Mouse (Mus musculus) MEL (cell line): ENCODE data around the gene Prkar1a. TPM values are rescaled to one million over a fixed set of nuclear protein-coding genes. Genes with fewer than 3 reads are reported as not detected.

Experiments used
- DNase-seq: peaks from one replicate; pipeline ENCODE4 v3.0.0; 2011; ENCODE audit warnings: low read depth, low spot score
- H3K27ac ChIP-seq: 2 replicates; pipeline ENCODE4 v1.5.1; 2012; ENCODE audit warnings: low read depth, mild to moderate bottlenecking, control low read depth, low read length, moderate library complexity; ENCODE audit not compliant: control insufficient read depth
- H3K27me3 ChIP-seq, 2 experiments: fragments of 150-350 bp in 1 of 2; sonication (generic) in 1 of 2; 2 replicates each; pipeline ENCODE4 v1.6.1; 2012; ENCODE audit warnings: low read length in 2 of 2, mild to moderate bottlenecking in 2 of 2, improper control_type of control experiment in 1 of 2, moderate library complexity in 1 of 2; ENCODE audit not compliant: insufficient read depth in 2 of 2, control insufficient read depth in 1 of 2
- H3K36me3 ChIP-seq, 2 experiments: 2 replicates each; pipeline ENCODE4 v1.6.1; 2012 to 2014; ENCODE audit warnings: low read length in 2 of 2, improper control_type of control experiment in 1 of 2, inconsistent platforms in 1 of 2, mild to moderate bottlenecking in 1 of 2; ENCODE audit not compliant: insufficient read depth in 2 of 2, control insufficient read depth in 1 of 2
- H3K4me1 ChIP-seq, 2 experiments: fragments of 150-350 bp in 1 of 2; sonication (generic) in 1 of 2; 2 replicates each; pipeline ENCODE4 v1.6.1; 2012; ENCODE audit warnings: low read length in 2 of 2, improper control_type of control experiment in 1 of 2, mild to moderate bottlenecking in 1 of 2; ENCODE audit not compliant: insufficient read depth in 2 of 2, control insufficient read depth in 1 of 2
- H3K4me3 ChIP-seq, 2 experiments: fragments of 150-350 bp in 1 of 2; sonication (generic) in 1 of 2; 2 replicates each; pipeline ENCODE4 v1.5.1; 2012; ENCODE audit warnings: low read depth in 2 of 2, low read length in 2 of 2, mild to moderate bottlenecking in 2 of 2, moderate library complexity in 2 of 2, control low read depth in 1 of 2, improper control_type of control experiment in 1 of 2; ENCODE audit not compliant: control insufficient read depth in 1 of 2, insufficient read depth in 1 of 2
- H3K79me2 ChIP-seq: 2 replicates; pipeline ENCODE4 v1.6.1; 2012; ENCODE audit warnings: mild to moderate bottlenecking, low read length, moderate library complexity; ENCODE audit not compliant: control insufficient read depth, poor library complexity, insufficient read depth
- H3K9ac ChIP-seq: 2 replicates; pipeline ENCODE4 v1.6.1; 2012; ENCODE audit warnings: low read depth, mild to moderate bottlenecking, control low read depth, low read length, moderate library complexity; ENCODE audit not compliant: control insufficient read depth, poor library complexity, severe bottlenecking
- H3K9me3 ChIP-seq: fragments of 150-350 bp; sonication (generic); replicated peaks from 2 replicates; pipeline ENCODE4 v1.6.1; 2012; ENCODE audit warnings: mild to moderate bottlenecking, low read length, improper control_type of control experiment, moderate library complexity; ENCODE audit not compliant: insufficient read depth
- ELF1 ChIP-seq: IDR thresholded peaks from 2 replicates; pipeline ENCODE4 v1.6.1; 2014; ENCODE audit warnings: low read depth, mild to moderate bottlenecking, inconsistent platforms, low read length, improper control_type of control experiment, moderate library complexity
- EP300 ChIP-seq, 2 experiments: IDR thresholded peaks; 2 replicates each; pipeline ENCODE4 v1.6.1; 2011; ENCODE audit warnings: improper control_type of control experiment in 2 of 2, low read length in 2 of 2, low read depth in 1 of 2, mild to moderate bottlenecking in 1 of 2
- GATA1 ChIP-seq: IDR thresholded peaks from 2 replicates; pipeline ENCODE4 v1.6.1; 2011; ENCODE audit warnings: low read depth, low read length, improper control_type of control experiment
- HCFC1 ChIP-seq: IDR thresholded peaks from 2 replicates; pipeline ENCODE4 v1.6.1; 2012; ENCODE audit warnings: low read depth, mild to moderate bottlenecking, inconsistent platforms, low read length, improper control_type of control experiment, moderate library complexity
- JUND ChIP-seq: IDR thresholded peaks from 2 replicates; pipeline ENCODE4 v1.6.1; 2011; ENCODE audit warnings: low read depth, mild to moderate bottlenecking, improper control_type of control experiment, low read length
- MAX ChIP-seq: IDR thresholded peaks from 2 replicates; pipeline ENCODE4 v1.6.1; 2011; ENCODE audit warnings: low read length, improper control_type of control experiment
- MAZ ChIP-seq: IDR thresholded peaks from 2 replicates; pipeline ENCODE4 v1.6.1; 2012; ENCODE audit warnings: low read depth, mild to moderate bottlenecking, inconsistent platforms, low read length, improper control_type of control experiment
- MYC ChIP-seq: IDR thresholded peaks from 2 replicates; pipeline ENCODE4 v1.6.1; 2011; ENCODE audit warnings: low read depth, mild to moderate bottlenecking, low read length, improper control_type of control experiment, moderate library complexity
- NELFE ChIP-seq: IDR thresholded peaks from 2 replicates; pipeline ENCODE4 v1.6.1; 2011; ENCODE audit warnings: low read depth, low read length, improper control_type of control experiment
- NRF1 ChIP-seq: IDR thresholded peaks from 2 replicates; pipeline ENCODE4 v1.6.1; 2014; ENCODE audit warnings: low read depth, mild to moderate bottlenecking, inconsistent platforms, low read length, improper control_type of control experiment, moderate library complexity; ENCODE audit not compliant: poor library complexity, insufficient read depth, severe bottlenecking
- POLR2A ChIP-seq, 2 experiments: IDR thresholded peaks; 2 replicates each; pipeline ENCODE4 v1.6.1; 2011 to 2012; ENCODE audit warnings: low read length in 2 of 2, mild to moderate bottlenecking in 2 of 2, control low read depth in 1 of 2, improper control_type of control experiment in 1 of 2, low read depth in 1 of 2, moderate library complexity in 1 of 2; ENCODE audit not compliant: control insufficient read depth in 1 of 2, insufficient read depth in 1 of 2, poor library complexity in 1 of 2
- POLR2AphosphoS2 ChIP-seq: IDR thresholded peaks from 2 replicates; pipeline ENCODE4 v1.6.1; 2011; ENCODE audit warnings: low read length, improper control_type of control experiment
- RAD21 ChIP-seq: IDR thresholded peaks from 2 replicates; pipeline ENCODE4 v1.6.1; 2011; ENCODE audit warnings: mild to moderate bottlenecking, low read depth, low read length, improper control_type of control experiment
- SMC3 ChIP-seq: IDR thresholded peaks from 2 replicates; pipeline ENCODE4 v1.6.1; 2011; ENCODE audit warnings: low read depth, low read length, improper control_type of control experiment
- TAL1 ChIP-seq: IDR thresholded peaks from 2 replicates; pipeline ENCODE4 v1.6.1; 2012; ENCODE audit warnings: mild to moderate bottlenecking, inconsistent platforms, low read length, moderate library complexity, mixed read lengths
- TBP ChIP-seq: IDR thresholded peaks from 2 replicates; pipeline ENCODE4 v1.8.0; 2011; ENCODE audit warnings: low read depth, low read length, improper control_type of control experiment
- TCF12 ChIP-seq: IDR thresholded peaks from 2 replicates; pipeline ENCODE4 v1.6.1; 2014; ENCODE audit warnings: low read depth, mild to moderate bottlenecking, inconsistent platforms, low read length, improper control_type of control experiment, moderate library complexity
- UBTF ChIP-seq: IDR thresholded peaks from 2 replicates; pipeline ENCODE4 v1.6.1; 2012; ENCODE audit warnings: low read depth, mild to moderate bottlenecking, inconsistent platforms, low read length, improper control_type of control experiment, moderate library complexity, borderline replicate concordance; ENCODE audit not compliant: insufficient read depth
- USF1 ChIP-seq: IDR thresholded peaks from 2 replicates; pipeline ENCODE4 v1.6.1; 2014; ENCODE audit warnings: low read depth, mild to moderate bottlenecking, inconsistent platforms, low read length, improper control_type of control experiment, moderate library complexity
- USF2 ChIP-seq, 2 experiments: IDR thresholded peaks; 2 replicates each; pipeline ENCODE4 v1.6.1; 2011 to 2012; ENCODE audit warnings: improper control_type of control experiment in 2 of 2, low read length in 2 of 2, borderline replicate concordance in 1 of 2, inconsistent platforms in 1 of 2, low read depth in 1 of 2, mild to moderate bottlenecking in 1 of 2; ENCODE audit not compliant: insufficient read depth in 1 of 2
- ZKSCAN1 ChIP-seq: IDR thresholded peaks from 2 replicates; pipeline ENCODE4 v1.6.1; 2012; ENCODE audit warnings: low read depth, mild to moderate bottlenecking, inconsistent platforms, low read length, improper control_type of control experiment, moderate library complexity
- polyA plus RNA-seq, 2 experiments: library from polyadenylated mRNA; stranded (reverse) in 1 of 2; unstranded in 1 of 2; fragments of >175 nt in 1 of 2; fragments of >200 nt in 1 of 2; gene quantifications; 2 replicates each; pipeline versions ENCODE4 v1.2.1 to v1.2.4; 2012; ENCODE audit warnings: low replicate concordance in 2 of 2, low read depth in 1 of 2; ENCODE audit not compliant: insufficient read length in 2 of 2, insufficient read depth in 1 of 2, missing spikeins in 1 of 2
- total RNA-seq: library from RNA; depleted of rRNA; stranded (reverse); fragments of 300-350 nt; gene quantifications from 2 replicates; pipeline ENCODE4 v1.2.3, GENCODE M21; 2012

Gene Prkar1a
- total and polyA plus RNA-seq, 3 experiments = 69.6 to 152 TPM; not detected in 1

GRCm38 (mm10) chr11:109612871-109613529, 36.2 kb upstream of the Prkar1a start (continued):
- no peak for TF ChIP-seq NRF1
- no peak for TF ChIP-seq POLR2AphosphoS2
- TF ChIP-seq TBP = peak; percentile 29; the same call in 1 of the 2 replicates
- TF ChIP-seq TAL1 = peak; percentile 51; the same call in 1 of the 2 replicates
- no peak for TF ChIP-seq USF1
- TF ChIP-seq UBTF = no peak
- no peak for TF ChIP-seq MYC
- 0 out of 2 replicates have a peak, but pooled peaks have one; percentile 35 for TF ChIP-seq ELF1
- TF ChIP-seq HCFC1 = peak; percentile 36; the same call in 1 of the 2 replicates
- no peak; the same call in 1 of the 2 replicates for TF ChIP-seq SMC3
- TF ChIP-seq MAX = peak; percentile 31; the same call in 1 of the 2 replicates
- TF ChIP-seq TCF12 = peak; percentile 93
- TF ChIP-seq NELFE = no peak
- no peak for TF ChIP-seq JUND

GRCm38 (mm10) chr11:109615286-109615685, 33.9 kb upstream of the Prkar1a start:
- H3K4me3 ChIP-seq = no peak overlapping the region
- no peaks in the 10 kb centered on the region for H3K79me2 ChIP-seq
- peaks cover 20 to 32% of the 10 kb centered on the region in 2 experiments for H3K4me1 ChIP-seq
- peaks cover 0 to 31% of the 10 kb centered on the region in 2 experiments; a peak in 2 of 4 replicates for H3K36me3 ChIP-seq
- no peaks in the 10 kb centered on the region for H3K27me3 ChIP-seq
- no peak overlapping the region for H3K27ac ChIP-seq
- H3K9ac ChIP-seq = no peak overlapping the region
- no peak for TF ChIP-seq GATA1
- TF ChIP-seq USF2 (IDR thresholded peaks at IDR 0.05; ENCODE audit: borderline replicate concordance in 1 of 2, insufficient read depth in 1 of 2, low read depth in 1 of 2, low read length in 2 of 2) = no peak
- TF ChIP-seq EP300 (IDR thresholded peaks at IDR 0.05; ENCODE audit: low read depth in 1 of 2, low read length in 2 of 2) = no peak
- no peak for TF ChIP-seq UBTF
- TF ChIP-seq RAD21 = no peak
- TF ChIP-seq SMC3 = no peak
- TF ChIP-seq POLR2AphosphoS2 = no peak
- no peak for TF ChIP-seq HCFC1
- TF ChIP-seq MAZ = no peak
- TF ChIP-seq TCF12 = no peak
- TF ChIP-seq ZKSCAN1 = no peak
- TF ChIP-seq NRF1 = no peak
- no peak for TF ChIP-seq TBP
- no peak for TF ChIP-seq POLR2A (IDR thresholded peaks at IDR 0.05; ENCODE audit: control insufficient read depth in 1 of 2, insufficient read depth in 1 of 2, low read depth in 1 of 2, low read length in 2 of 2, poor library complexity in 1 of 2)
- no peaks in the 10 kb centered on the region for H3K9me3 ChIP-seq
- DNase-seq = no peak
